Mouse (Mus musculus) cerebellum, postnatal 36 days (tissue): Measurements from ENCODE around the gene Panx1.
A peak's percentile ranks its signal among the peaks of the same experiment; 100 is the strongest.

ENCODE experiments used
- DNase-seq, 2 experiments: peaks; one replicate each; pipeline ENCODE4 v3.0.0; 2021 to 2022; ENCODE audit warnings: mixed read lengths in 2 of 2

Panx1 gene

GRCm38 (mm10) chr9:15021156-15021555 is 24.1 kb downstream of the Panx1 start:
- DNase-seq: no peak

GRCm38 (mm10) chr9:15020561-15021080 is 24.7 kb downstream of the Panx1 start:
- no peak for DNase-seq

GRCm38 (mm10) chr9:15018756-15019131 is 26.5 kb downstream of the Panx1 start:
- no peak for DNase-seq

GRCm38 (mm10) chr9:15017791-15018755 is 27.2 kb downstream of the Panx1 start:
- peak; percentile 74 to 75 for DNase-seq

- peak; percentile 69 to 80 for DNase-seq
These were observed 29.9 kb downstream of the Panx1 start for GRCm38 (mm10) chr9:15015223-15015956.

GRCm38 (mm10) chr9:15007566-15007965 is 37.7 kb downstream of the Panx1 start:
- no peak for DNase-seq

GRCm38 (mm10) chr9:15004298-15004685 is 41.0 kb downstream of the Panx1 start:
- DNase-seq: no peak

GRCm38 (mm10) chr9:15003676-15004297 is 41.5 kb downstream of the Panx1 start:
- no peak for DNase-seq

GRCm38 (mm10) chr9:15002995-15003613 is 42.2 kb downstream of the Panx1 start:
- no peak for DNase-seq

GRCm38 (mm10) chr9:14998790-14999189 is 46.5 kb downstream of the Panx1 start:
- DNase-seq: no peak

- no peak for DNase-seq
These were observed 47.8 kb downstream of the Panx1 start for GRCm38 (mm10) chr9:14997271-14998055.

GRCm38 (mm10) chr9:14995525-14995924 is 49.8 kb downstream of the Panx1 start:
- no peak for DNase-seq

- no peak for DNase-seq
These were observed 56.5 kb downstream of the Panx1 start for GRCm38 (mm10) chr9:14988606-14989293.

GRCm38 (mm10) chr9:14983141-14983540 is 62.1 kb downstream of the Panx1 start:
- no peak for DNase-seq

- no peak for DNase-seq
These were observed 62.6 kb downstream of the Panx1 start for GRCm38 (mm10) chr9:14982683-14983082.

GRCm38 (mm10) chr9:14981539-14982155 is 63.6 kb downstream of the Panx1 start:
- no peak for DNase-seq

GRCm38 (mm10) chr9:14974251-14975232 is 70.7 kb downstream of the Panx1 start:
- DNase-seq: no peak

- DNase-seq: no peak
These were observed 71.5 kb downstream of the Panx1 start for GRCm38 (mm10) chr9:14973762-14974161.

- DNase-seq: no peak
These were observed 74.3 kb downstream of the Panx1 start for GRCm38 (mm10) chr9:14970805-14971525.
